Mouse (Mus musculus) layer of hippocampus, postnatal 36 days (tissue): Measurements from ENCODE around the gene Itih2. TPM values are rescaled to one million over a fixed set of nuclear protein-coding genes. Genes with fewer than 3 reads are reported as not detected.

Source experiments
- total RNA-seq, 2 experiments: library from RNA; stranded (reverse); gene quantifications; 2 replicates each; pipeline ENCODE4 v1.2.3; 2021

The Itih2 gene
- total RNA-seq, 2 experiments from 2014 or later, result 1.7 to 2.2 TPM

Other genes with a start within 250 kb of the Itih2 start
- not detected for gene 9230102O04Rik, start 241.9 kb downstream of the Itih2 start, total RNA-seq
- gene Gata3, start 241.4 kb downstream of the Itih2 start, total RNA-seq, result under 1 TPM in 1 of 2 experiments, not detected in 1; 0.15 TPM
- 10 to 100 TPM; 15.0 to 15.8 TPM for gene Taf3, start 82.8 kb downstream of the Itih2 start, total RNA-seq
- 100 to 1,000 TPM; 256 to 257 TPM for gene Atp5c1, start 50.9 kb downstream of the Itih2 start, total RNA-seq
- gene Kin, start 50.8 kb downstream of the Itih2 start, total RNA-seq, result 10 to 100 TPM; 12.4 TPM
- gene Itih5, start 22.2 kb upstream of the Itih2 start, total RNA-seq, result 10 to 100 TPM; 11.9 to 15.0 TPM
- gene Sfmbt2, start 239.1 kb upstream of the Itih2 start, total RNA-seq, result 1 to 10 TPM; 3.7 to 6.1 TPM